Mouse (Mus musculus): Measurements from ENCODE around the gene Zfp536. TPM values are rescaled to one million over a fixed set of nuclear protein-coding genes. Genes with fewer than 3 reads are reported as not detected.
A peak's percentile ranks its signal among the peaks of the same experiment; 100 is the strongest.

Zfp536 gene
- polyA plus RNA-seq, 1 experiment from 2014 or later: 5.1 TPM

- no peak for ATAC-seq (ENCODE audit: insufficient number of reproducible peaks, low FRiP score)
- H3K9me3 ChIP-seq (replicated peaks): no peaks in the 10 kb centered on the region
- WGBS: 48% methylated on average over 11 of the region's 11 CpGs
- peak overlapping the region; percentile 37 for H3K4me2 ChIP-seq
- H3K36me3 ChIP-seq: no peaks in the 10 kb centered on the region
- no peaks in the 10 kb centered on the region for H3K27me3 ChIP-seq (replicated peaks)
- peaks cover 15% of the 10 kb centered on the region for H3K4me1 ChIP-seq (replicated peaks)
- H3K9ac ChIP-seq: no peak overlapping the region
- no peak overlapping the region for H3K4me3 ChIP-seq
- H3K27ac ChIP-seq (ENCODE audit: poor library complexity, severe bottlenecking): no peak overlapping the region
Observed at GRCm38 (mm10) chr7:37689107-37689511, 84.3 kb downstream of the Zfp536 start.

- WGBS: 75% methylated on average over 2 of the region's 2 CpGs
- Histone ChIP-seq H3K27me3 (replicated peaks) (no peaks in the 10 kb centered on the region), H3K9ac (no peak overlapping the region), H3K4me3 (no peak overlapping the region), H3K36me3 (no peaks in the 10 kb centered on the region), H3K27ac (ENCODE audit: poor library complexity, severe bottlenecking) (no peak overlapping the region), H3K9me3 (replicated peaks) (no peaks in the 10 kb centered on the region), H3K4me2 (no peak overlapping the region), H3K4me1 (replicated peaks) (peaks cover 19% of the 10 kb centered on the region)
- ATAC-seq (ENCODE audit: insufficient number of reproducible peaks, low FRiP score): no peak
Observed at GRCm38 (mm10) chr7:37686366-37686765, 87.1 kb downstream of the Zfp536 start.

- no peak for ATAC-seq (ENCODE audit: insufficient number of reproducible peaks, low FRiP score)
- peaks cover 15% of the 10 kb centered on the region; the same call in 1 of the 2 replicates for H3K4me1 ChIP-seq (replicated peaks)
- H3K27me3 ChIP-seq (replicated peaks): no peaks in the 10 kb centered on the region
- H3K27ac ChIP-seq (ENCODE audit: poor library complexity, severe bottlenecking): no peak overlapping the region
- H3K9me3 ChIP-seq (replicated peaks): no peaks in the 10 kb centered on the region
- H3K36me3 ChIP-seq: no peaks in the 10 kb centered on the region
- no peak overlapping the region for H3K4me3 ChIP-seq
- WGBS: 82% methylated on average over 3 of the region's 3 CpGs
- no peak overlapping the region for H3K4me2 ChIP-seq
- H3K9ac ChIP-seq: no peak overlapping the region
Observed at GRCm38 (mm10) chr7:37685247-37685646, 88.2 kb downstream of the Zfp536 start.

GRCm38 (mm10) chr7:37681335-37681734 lies 92.1 kb downstream of the Zfp536 start:
- Histone ChIP-seq H3K4me3 (no peak overlapping the region), H3K27me3 (replicated peaks) (no peaks in the 10 kb centered on the region), H3K27ac (ENCODE audit: poor library complexity, severe bottlenecking) (no peak overlapping the region), H3K4me1 (replicated peaks) (0 out of 2 replicates have a peak, but pooled peaks cover 5% of the 10 kb centered on the region), H3K9ac (no peak overlapping the region), H3K9me3 (replicated peaks) (no peaks in the 10 kb centered on the region), H3K4me2 (no peak overlapping the region), H3K36me3 (no peaks in the 10 kb centered on the region)
- ATAC-seq (ENCODE audit: insufficient number of reproducible peaks, low FRiP score): no peak
- WGBS: 56% methylated on average over 3 of the region's 3 CpGs

- H3K27me3 ChIP-seq (replicated peaks): no peaks in the 10 kb centered on the region
- H3K4me2 ChIP-seq: no peak overlapping the region
- no peak overlapping the region for H3K27ac ChIP-seq (ENCODE audit: poor library complexity, severe bottlenecking)
- no peak for ATAC-seq (ENCODE audit: insufficient number of reproducible peaks, low FRiP score)
- H3K36me3 ChIP-seq: no peaks in the 10 kb centered on the region
- H3K4me1 ChIP-seq (replicated peaks): peaks cover 11% of the 10 kb centered on the region; the same call in 1 of the 2 replicates
- WGBS: 79% methylated on average over 7 of the region's 7 CpGs
- no peak overlapping the region for H3K9ac ChIP-seq
- H3K9me3 ChIP-seq (replicated peaks): no peaks in the 10 kb centered on the region
- no peak overlapping the region for H3K4me3 ChIP-seq
Observed at GRCm38 (mm10) chr7:37663676-37664365, 109.6 kb downstream of the Zfp536 start.

GRCm38 (mm10) chr7:37648671-37649070 lies 124.8 kb downstream of the Zfp536 start:
- 75% methylated on average over 11 of the region's 11 CpGs for WGBS
- Histone ChIP-seq H3K9me3 (replicated peaks) (peaks cover 4% of the 10 kb centered on the region; the same call in 1 of the 2 replicates), H3K9ac (no peak overlapping the region), H3K4me3 (no peak overlapping the region), H3K27me3 (replicated peaks) (no peaks in the 10 kb centered on the region), H3K27ac (ENCODE audit: poor library complexity, severe bottlenecking) (no peak overlapping the region), H3K4me2 (no peak overlapping the region), H3K4me1 (replicated peaks) (no peaks in the 10 kb centered on the region), H3K36me3 (no peaks in the 10 kb centered on the region)
- ATAC-seq (ENCODE audit: insufficient number of reproducible peaks, low FRiP score): no peak

GRCm38 (mm10) chr7:37647917-37648615 lies 125.4 kb downstream of the Zfp536 start:
- Histone ChIP-seq H3K4me2 (no peak overlapping the region), H3K9ac (no peak overlapping the region), H3K27me3 (replicated peaks) (no peaks in the 10 kb centered on the region), H3K4me1 (replicated peaks) (no peaks in the 10 kb centered on the region), H3K9me3 (replicated peaks) (peaks cover 8% of the 10 kb centered on the region; the same call in 1 of the 2 replicates), H3K4me3 (no peak overlapping the region), H3K27ac (ENCODE audit: poor library complexity, severe bottlenecking) (no peak overlapping the region), H3K36me3 (no peaks in the 10 kb centered on the region)
- ATAC-seq (ENCODE audit: insufficient number of reproducible peaks, low FRiP score): no peak
- WGBS: 78% methylated on average over 21 of the region's 21 CpGs

GRCm38 (mm10) chr7:37639740-37640397 lies 133.6 kb downstream of the Zfp536 start:
- no peak overlapping the region for H3K9ac ChIP-seq
- no peak overlapping the region for H3K27ac ChIP-seq (ENCODE audit: poor library complexity, severe bottlenecking)
- H3K4me3 ChIP-seq: no peak overlapping the region
- no peaks in the 10 kb centered on the region for H3K27me3 ChIP-seq (replicated peaks)
- ATAC-seq (ENCODE audit: insufficient number of reproducible peaks, low FRiP score): no peak; the same call in 1 of the 2 replicates
- no peaks in the 10 kb centered on the region for H3K36me3 ChIP-seq
- H3K4me2 ChIP-seq: no peak overlapping the region
- H3K9me3 ChIP-seq (replicated peaks): peaks cover 7% of the 10 kb centered on the region; the same call in 1 of the 2 replicates
- no peaks in the 10 kb centered on the region for H3K4me1 ChIP-seq (replicated peaks)
- 45% methylated on average over 12 of the region's 12 CpGs for WGBS

- Histone ChIP-seq H3K27ac (ENCODE audit: poor library complexity, severe bottlenecking) (no peak overlapping the region), H3K9me3 (replicated peaks) (no peaks in the 10 kb centered on the region), H3K36me3 (no peaks in the 10 kb centered on the region), H3K4me3 (no peak overlapping the region), H3K27me3 (replicated peaks) (0 out of 2 replicates have a peak, but pooled peaks cover 3% of the 10 kb centered on the region), H3K9ac (no peak overlapping the region), H3K4me1 (replicated peaks) (no peaks in the 10 kb centered on the region), H3K4me2 (no peak overlapping the region)
- ATAC-seq (ENCODE audit: insufficient number of reproducible peaks, low FRiP score): no peak
- 65% methylated on average over 5 of the region's 5 CpGs for WGBS
Observed at GRCm38 (mm10) chr7:37634812-37635211, 138.6 kb downstream of the Zfp536 start.

GRCm38 (mm10) chr7:37630410-37630809 lies 143.0 kb downstream of the Zfp536 start:
- Histone ChIP-seq H3K36me3 (no peaks in the 10 kb centered on the region), H3K4me3 (no peak overlapping the region), H3K27ac (ENCODE audit: poor library complexity, severe bottlenecking) (no peak overlapping the region), H3K4me1 (replicated peaks) (no peaks in the 10 kb centered on the region), H3K9ac (no peak overlapping the region), H3K27me3 (replicated peaks) (peaks cover 13% of the 10 kb centered on the region; the same call in 1 of the 2 replicates), H3K9me3 (replicated peaks) (no peaks in the 10 kb centered on the region), H3K4me2 (no peak overlapping the region)
- 84% methylated on average over 7 of the region's 7 CpGs for WGBS
- no peak for ATAC-seq (ENCODE audit: insufficient number of reproducible peaks, low FRiP score)

GRCm38 (mm10) chr7:37627897-37628510 lies 145.4 kb downstream of the Zfp536 start:
- H3K4me3 ChIP-seq: no peak overlapping the region
- ATAC-seq (ENCODE audit: insufficient number of reproducible peaks, low FRiP score): no peak
- H3K4me1 ChIP-seq (replicated peaks): peaks cover 3% of the 10 kb centered on the region; the same call in 1 of the 2 replicates
- no peak overlapping the region for H3K4me2 ChIP-seq
- no peaks in the 10 kb centered on the region for H3K9me3 ChIP-seq (replicated peaks)
- no peak overlapping the region for H3K9ac ChIP-seq
- no peaks in the 10 kb centered on the region for H3K36me3 ChIP-seq
- 71% methylated on average over 6 of the region's 6 CpGs for WGBS
- no peak overlapping the region for H3K27ac ChIP-seq (ENCODE audit: poor library complexity, severe bottlenecking)
- peaks cover 27% of the 10 kb centered on the region for H3K27me3 ChIP-seq (replicated peaks)

Data from heart, embryonic 12.5 days (tissue).